Mouse (Mus musculus) CH12F3 (cell line): Measurements from ENCODE around the gene Msh4.

ENCODE experiments used
- in situ Hi-C: fragments of 300-500 bp; cut with MboI; formaldehyde crosslinking; loops from 2 replicates; pipeline ENCODE4 v1.14.3; 2020; ENCODE audit warnings: low sequenced_read_pairs

Gene Msh4

DNA sequence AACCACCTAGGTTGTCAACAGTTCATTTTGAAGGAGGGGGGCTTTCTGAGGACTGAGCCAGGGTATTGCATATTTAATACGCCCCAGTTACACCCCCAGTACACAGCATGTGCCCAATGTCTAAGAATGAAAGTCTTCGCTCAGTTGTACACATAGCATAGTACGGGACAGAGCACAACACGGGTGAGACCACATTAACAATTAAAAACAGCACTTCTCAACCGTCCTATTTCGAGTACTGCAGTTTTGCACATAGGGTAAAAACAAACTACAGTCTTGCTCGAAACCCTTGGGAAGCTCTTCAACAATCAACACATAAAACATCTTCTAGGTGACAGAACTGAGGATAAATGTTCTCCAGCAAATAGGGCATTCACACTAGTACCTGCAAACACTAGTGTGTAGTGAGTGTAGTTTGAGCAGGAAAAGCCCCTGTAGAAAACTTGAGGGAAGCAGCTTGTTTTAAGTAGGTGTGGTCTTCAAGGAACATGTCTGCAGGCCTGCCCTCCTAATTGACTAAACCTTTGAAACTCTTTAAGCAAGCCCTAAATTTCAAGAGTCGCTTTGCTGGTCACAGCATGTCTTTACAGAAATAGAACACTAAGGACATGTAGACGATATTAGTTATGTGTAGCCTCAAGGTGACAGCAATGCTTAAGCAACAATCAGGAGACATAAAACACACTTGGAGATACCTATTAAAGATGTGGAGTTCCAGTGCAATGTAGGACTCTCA is at the start of gene Msh4:
TSS of gene Msh4 (minus strand) at position 3 of the 736 bp plus-strand sequence.
- in situ Hi-C loops: loop anchor here (25.0 kb wide), 1 partner anchor 1444 kb away; no protein-coding TSS in a partner anchor

DNA sequence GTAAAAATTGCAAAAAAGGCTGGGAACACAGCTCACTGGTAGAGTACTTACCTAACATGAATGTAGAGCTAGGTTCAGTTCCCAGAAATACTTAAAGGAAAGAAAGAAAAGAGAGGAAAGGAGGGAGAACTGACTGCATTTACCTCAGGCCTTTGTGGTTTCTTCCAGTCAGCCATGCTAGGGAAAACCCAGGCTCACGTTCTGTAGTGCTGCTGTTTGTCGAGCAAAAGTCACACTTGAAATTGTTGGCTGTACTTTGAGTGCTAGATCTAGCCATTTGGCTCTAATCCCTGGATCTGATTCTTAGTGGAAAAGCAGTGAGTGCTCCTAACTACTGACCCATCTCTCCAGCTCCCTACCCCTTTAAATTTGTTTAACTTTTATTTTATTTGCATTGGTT is 42.2 kb upstream of the Msh4 start:
- in situ Hi-C loops: no loop called here

DNA sequence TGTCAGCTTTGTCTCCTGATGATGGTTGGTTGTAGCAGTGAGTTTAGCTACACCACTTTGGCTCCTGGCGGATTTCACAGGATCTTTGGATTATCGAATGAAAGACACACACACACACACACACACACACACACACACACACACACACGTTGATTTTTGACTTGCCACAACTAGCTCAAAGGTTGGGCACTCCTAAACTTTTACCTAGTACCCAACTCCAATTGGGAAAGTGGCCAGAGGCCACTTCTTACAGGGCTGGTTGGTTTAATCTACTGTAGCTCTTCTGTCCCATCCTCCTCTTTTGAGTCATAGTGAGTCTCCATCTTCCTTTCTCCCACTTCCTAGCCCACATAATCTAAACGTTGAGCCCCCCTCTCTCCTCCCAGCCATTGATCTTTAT is 41.3 kb upstream of the Msh4 start:
- in situ Hi-C loops: no loop called here

DNA sequence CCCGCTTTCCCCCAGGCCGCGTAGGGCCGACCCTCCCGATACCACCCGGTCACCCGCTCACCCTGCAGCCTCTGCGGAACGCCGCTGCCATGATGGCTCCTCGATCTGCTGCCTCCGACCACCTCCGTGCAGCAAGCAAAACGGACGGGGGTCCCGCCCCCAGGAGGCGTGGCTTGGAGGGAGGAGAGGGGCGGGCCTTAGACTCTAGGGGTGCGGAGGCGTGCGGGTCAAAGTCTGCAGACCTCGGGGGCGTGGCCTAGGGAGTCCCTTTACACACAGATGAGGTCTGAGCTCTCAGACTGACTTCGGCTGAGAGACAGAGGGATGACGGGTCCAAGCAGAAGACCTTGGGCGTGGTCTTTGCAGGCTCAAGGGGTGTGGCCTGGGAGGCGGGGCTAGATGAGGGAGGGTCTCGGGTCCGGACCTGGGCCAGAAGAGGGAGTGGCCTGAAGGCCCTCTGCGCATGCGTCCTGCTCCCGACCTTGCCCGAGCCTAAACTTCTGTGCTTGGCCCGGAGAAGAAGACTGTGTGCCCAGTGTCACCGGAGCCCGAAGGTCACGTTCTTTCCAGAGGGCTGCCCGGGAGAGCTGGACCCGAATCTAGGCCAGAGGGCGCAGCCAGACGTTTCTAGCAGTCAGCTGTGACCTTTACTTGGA is 38.5 kb upstream of the Msh4 start, which contains the start of gene Acadm:
TSS of gene Acadm (minus strand) at position 298 of the 656 bp plus-strand sequence.
- in situ Hi-C loops: no loop called here

DNA sequence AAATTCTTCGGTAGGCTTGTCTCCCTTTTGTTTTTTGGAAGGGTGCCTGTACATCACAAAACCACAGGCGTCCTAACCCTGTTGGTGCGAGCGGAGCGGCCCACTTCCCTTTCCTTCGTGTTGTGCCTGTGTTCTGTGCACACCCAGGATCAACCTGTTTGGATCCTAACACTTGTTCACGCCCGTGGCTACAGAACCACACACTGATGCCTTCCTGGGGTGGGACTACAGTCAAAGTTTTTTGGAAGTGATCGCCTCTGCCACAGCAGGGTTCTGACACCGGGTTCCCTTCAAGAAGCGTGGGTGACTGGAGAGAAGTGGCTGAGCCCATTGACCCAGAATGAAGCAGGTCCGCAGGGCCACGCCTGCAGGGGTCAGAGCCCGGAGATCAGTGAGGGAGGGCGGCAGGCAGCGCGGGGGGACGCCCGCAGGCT is 38.0 kb upstream of the Msh4 start:
- in situ Hi-C loops: no loop called here

DNA sequence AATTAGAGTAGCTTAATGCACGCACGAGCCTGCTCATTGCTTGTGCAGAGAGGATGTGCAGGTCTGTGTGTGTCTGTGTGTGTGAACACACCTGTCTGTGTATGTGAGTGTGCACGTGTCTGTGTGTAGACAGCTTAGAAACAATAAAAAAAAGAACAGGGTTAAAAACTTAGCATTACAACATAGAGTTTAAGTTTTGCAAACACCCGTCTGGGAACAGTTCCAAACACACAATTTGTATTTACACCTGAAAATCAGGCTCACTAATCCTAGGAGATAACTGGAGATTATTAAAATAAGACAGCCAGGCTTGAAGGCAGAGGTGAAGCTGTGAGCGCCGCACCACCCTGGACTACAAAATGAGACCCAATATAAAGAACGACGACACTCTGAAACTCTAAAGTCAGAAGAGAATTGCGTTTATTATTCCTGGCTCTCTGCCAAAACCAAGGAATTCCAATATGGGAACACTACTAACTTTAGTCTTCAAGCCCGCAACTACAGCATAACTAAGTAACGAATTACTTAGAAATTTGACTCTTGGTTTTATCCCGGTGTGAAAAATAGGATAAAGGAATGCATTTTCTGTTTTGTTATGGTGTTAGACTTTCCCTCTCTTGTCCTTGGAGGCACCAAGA is 37.2 kb upstream of the Msh4 start:
- in situ Hi-C loops: no loop called here

DNA sequence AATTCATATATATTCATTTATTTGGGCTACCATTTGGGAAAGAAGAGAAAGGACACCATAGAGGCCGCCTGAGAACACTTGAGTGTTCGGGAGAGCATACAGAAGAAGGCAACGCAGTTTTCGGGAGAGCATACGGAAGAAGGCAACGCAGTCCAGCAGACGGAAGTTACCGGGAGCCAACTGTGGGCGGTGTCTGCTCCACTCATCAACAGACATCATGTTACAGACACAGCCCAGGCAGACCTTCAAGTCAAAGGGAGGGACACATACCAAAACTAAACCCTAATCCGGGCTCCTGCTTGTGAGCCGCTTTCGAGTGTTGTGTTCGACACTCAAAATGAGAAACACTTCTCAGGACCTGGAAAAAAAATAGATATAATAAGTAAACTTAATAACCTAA is 35.7 kb upstream of the Msh4 start:
- in situ Hi-C loops: no loop called here

DNA sequence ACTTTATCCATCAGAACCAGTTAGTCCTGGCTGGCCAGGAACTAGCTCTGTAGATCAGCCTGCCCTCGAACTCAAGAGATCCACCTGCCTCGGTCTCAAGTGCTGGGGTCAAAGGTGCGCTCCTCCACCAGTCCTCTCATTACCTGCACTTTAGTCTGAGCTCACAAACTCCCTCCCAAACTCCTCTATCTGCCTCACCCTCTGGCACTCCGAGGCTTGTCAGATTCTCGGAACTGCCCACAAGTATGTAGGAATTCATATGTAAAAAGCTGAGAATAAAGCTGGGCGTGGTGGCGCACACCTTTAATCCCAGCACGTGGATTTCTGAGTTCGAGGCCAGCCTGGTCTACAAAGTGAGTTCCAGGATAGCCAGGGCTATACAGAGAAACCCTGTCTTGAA is 34.5 kb upstream of the Msh4 start:
- in situ Hi-C loops: no loop called here

DNA sequence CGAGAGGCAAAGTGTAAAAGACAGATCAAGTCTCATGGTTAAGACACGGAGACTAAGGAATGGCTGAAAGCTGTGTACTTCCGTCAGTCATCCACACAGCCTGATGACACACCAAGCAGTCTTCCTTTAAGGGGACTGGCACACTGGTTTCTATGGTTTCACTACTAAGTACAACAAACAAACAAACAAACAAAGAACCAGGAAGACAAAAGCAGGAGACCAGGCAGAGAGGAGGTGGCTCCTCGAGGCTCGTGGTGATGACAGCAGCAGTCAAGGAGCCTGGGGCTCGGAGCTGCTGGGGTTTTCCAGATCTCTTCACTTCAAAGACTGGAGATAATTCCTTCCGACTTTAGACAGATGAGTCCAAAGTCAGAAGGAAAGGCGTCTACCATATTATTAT is 34.1 kb upstream of the Msh4 start:
- in situ Hi-C loops: no loop called here

DNA sequence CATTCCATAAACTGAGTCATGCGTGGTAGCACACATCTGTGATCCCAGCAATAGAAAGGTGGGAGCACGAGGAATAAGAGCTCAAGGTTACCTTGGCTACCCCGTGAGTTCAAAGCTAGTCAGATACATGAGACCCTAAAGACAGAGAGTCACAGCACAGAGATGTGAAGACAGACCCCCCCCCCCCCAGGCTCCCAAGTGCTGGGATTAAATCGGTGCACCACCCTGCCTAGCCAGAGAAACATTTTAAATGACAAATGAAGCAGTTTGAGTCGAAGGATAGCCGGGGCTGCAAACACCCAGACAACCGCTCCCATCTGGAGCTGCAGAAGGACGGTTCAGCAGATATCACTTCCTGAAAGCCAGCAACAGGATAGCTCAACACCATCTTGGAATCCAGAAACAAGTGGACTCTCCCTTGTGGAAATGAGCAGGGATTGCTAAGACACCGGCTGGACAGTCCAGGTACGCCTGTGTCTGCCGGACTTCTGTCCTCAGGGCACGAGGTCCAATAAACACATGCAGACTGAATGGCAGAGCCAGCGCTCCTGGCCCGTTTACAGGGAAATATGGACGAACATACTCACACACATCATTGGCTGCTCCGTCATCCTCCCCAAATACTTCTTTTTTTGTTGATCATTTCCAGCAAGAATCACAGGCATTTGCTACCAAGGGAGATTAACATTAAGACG is 31.3 kb upstream of the Msh4 start:
- in situ Hi-C loops: no loop called here

DNA sequence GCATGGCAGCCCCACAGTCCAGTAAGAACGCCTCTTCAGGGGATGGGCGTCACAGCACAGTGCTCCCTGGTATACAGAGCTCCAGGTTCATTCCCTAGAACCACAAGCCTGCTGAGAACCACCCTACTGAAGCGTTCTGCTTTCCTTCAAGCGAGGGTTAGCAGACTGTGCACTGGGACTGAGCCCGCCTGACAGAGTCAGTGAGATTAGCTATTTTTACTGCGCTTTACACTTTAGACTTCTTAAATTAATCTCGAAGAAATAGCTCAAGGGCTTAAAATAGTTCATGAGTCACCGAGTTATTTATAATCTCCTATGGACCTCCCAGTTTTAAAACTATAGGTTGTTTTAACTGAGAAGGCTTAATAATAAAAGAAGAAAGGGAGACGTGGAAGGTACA is 29.9 kb upstream of the Msh4 start:
- in situ Hi-C loops: no loop called here

DNA sequence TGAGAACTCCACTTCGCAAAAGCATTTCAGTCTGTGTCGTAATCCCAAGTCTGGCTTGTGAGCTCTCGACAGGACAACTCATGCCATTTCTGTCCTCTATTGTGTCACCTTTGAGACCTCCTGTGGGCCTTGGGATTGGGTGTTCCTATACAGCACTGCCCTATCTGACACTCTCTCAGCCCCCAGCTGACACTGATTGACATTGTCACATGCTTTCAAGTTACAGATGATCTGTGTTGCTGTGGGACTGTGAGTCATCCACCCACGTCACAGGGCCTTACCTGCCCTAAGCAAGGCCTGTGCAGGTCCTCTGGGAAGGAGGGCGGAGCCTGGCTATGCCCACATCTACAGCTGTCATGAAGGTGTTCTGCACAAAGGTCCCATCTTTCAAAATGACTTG is 26.5 kb upstream of the Msh4 start:
- in situ Hi-C loops: no loop called here

DNA sequence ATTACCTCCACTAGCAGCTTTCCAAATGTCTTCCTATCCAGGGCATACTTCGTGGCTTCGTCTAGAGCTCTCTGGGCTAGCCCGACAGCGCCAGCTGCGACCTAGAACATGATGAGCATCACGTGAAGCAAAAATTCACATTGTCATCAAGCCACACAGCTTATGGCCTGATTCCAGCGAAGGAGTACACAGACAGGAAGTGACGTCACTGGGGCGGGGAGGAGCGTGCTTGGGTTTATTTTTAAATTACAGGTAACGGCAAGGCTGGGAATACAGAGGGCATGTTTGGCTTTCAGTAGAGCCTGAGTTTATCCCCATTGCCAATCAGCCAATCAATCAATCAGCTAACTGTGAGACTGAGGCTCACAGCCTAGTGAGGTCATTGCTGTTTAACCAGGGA is 23.6 kb upstream of the Msh4 start:
- in situ Hi-C loops: no loop called here

DNA sequence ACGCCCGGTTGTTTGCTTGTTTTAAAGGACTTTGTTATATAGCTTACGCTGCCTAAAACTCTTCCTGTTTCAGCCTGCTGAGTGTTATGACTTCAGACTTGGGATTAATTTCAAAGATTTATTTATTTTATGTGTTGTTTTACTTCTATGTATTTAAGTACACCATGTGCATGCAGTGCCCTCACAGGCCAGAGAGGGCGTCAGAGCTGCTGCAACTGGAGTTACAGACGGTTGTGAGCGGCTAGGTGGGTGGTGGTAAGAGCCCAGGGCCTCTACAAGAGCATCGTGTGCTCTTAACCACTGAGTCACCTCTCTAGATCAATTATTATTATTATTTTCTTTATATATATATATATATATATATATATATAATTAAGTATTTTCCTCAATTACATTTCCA is 20.4 kb upstream of the Msh4 start:
- in situ Hi-C loops: no loop called here

DNA sequence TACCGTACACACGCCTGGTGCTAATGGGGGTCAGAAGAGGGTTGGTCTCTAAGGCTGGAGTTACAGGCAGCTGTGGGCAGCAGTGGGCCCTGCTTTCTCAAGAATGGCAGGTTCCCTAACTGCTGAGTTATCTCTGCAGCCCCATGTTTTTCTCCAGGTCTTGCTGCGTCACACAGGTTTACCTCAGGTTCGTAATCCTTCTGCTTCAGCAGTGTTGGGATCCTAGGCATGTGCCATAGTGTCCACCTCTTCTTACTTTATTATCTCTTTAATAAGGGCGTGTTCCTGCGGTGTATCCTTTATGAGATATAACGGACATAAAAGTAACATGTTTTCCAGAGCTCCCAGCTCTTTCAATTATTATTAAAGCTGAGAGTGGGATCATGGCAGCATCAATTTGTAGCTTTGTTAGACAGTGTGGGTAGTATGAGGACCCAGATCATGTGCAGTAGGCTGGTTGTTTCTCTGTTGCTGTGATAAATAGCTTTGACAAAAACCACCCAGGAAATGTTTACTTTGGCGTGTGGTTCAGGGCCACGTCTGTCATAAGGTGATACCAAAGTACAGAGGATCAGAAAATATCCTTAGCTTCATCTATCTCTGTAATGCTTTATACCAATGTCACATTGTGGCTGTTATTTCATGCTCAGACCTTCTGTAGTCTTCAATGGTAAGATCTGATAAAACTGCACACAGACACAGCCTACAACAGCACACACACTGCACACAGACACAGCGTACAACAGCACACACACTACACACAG is 15.4 kb upstream of the Msh4 start:
- in situ Hi-C loops: loop anchor here (25.0 kb wide), 1 partner anchor 1459 kb away; no protein-coding TSS in a partner anchor

DNA sequence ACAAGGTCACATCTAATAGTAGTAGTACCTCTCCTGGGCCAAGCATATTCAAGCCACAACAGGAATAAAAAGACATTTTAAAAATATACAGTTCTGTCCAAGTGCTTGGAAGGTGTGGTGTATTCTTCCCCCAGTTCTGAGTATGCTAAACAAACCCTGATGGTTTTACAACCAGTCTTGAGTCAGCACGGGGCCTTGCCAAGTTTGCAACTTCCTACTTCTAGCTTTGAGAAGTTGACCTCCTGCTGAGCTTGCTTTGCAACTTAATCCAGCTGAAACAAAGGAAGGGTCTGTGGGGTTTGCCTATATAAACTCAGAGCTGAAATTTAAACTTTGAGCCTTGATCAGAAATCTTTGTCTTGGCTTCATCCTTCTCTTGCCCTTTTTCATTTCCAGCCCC is 11.3 kb upstream of the Msh4 start:
- in situ Hi-C loops: loop anchor here (25.0 kb wide), 1 partner anchor 1455 kb away; no protein-coding TSS in a partner anchor

DNA sequence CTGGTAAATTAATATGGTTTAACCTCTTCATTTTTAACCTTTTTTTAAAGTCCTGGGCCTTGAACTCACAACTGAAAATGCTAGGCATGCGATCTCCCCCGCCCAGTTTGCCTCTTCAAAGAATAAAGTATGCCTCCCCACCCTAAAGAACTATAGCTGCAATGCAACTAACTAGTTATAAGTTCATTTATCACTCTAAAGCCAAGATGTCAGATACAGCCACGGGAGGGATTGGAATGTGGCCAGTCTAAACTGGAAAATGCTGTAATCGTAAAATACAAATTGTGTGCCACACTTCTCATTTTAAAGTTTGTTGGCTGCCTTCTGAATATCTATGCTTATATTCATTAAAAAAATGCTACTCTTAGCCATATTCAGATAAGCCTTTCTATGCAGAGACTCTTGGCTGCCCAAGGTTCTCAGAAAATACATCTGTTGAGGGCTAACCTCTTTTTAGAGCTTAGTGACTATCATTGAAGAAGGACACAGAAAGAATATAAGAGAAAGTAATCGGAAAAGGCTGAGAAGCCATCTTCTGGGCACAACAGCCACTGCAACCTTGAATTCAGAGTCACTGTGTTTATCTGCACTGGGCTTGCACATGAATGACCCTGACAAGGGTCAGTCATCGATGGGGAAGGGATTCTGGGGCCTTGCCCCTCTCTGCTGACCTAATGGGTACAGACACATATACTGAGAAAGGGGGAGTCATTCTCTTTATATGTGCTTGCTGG is 7.7 kb upstream of the Msh4 start:
- in situ Hi-C loops: loop anchor here (25.0 kb wide), 1 partner anchor 1451 kb away; no protein-coding TSS in a partner anchor

DNA sequence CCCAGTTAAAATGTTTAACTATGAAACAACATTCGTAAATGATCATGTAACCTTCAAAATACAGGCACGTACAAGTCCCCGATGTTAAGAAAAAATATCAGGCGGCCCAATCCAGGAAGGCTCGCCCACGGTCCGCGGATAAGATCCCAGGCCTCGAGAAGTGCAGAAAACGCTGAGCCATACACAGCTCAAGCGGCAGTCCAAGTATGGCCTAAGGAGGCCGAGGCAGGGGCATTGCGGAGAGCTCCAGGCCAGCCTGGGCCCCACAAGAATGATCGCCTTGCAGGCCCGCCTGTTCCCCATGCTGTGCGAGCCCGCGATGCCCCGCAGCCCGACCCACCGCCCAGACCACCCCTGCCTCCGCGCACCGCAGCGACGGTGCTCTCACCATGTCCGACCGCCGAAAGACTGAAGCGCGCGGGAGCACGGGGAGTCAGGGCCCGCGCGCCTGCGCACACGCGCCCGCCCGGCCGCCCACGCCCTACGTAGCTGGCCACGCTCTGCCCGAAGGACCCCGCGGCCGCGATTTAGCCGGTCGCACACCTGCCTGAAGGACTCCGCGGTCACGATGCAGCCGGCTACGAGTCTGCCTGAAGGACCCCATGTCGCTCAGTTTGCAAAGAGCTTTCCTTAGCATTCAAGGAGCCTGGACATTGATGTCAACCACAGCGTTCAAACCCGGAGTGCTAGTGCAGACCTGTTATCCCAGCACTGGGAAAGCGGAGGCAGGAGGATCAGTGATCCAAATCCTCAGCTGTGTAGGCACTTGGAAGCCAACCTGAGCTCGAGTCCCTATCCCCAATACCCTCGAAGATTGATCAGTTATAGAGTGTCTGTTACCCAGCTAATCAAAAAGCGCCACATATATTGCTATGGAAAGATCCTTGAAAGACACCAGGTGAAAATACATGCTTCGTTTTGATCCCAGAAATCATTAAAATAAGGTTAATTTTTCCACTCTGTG is 6.9 kb upstream of the Msh4 start, which contains the start of gene Rabggtb:
TSS of gene Rabggtb (minus strand) at position 464 of the 964 bp plus-strand sequence.
- in situ Hi-C loops: loop anchor here (25.0 kb wide), 1 partner anchor 1451 kb away; no protein-coding TSS in a partner anchor
